Mouse (Mus musculus) C2C12 (cell line): ENCODE results near the gene Sntg2.

Experiments
- CEBPB ChIP-seq: IDR thresholded peaks from one replicate; pipeline ENCODE4 v1.6.1; 2011; ENCODE audit warnings: low read depth, mild to moderate bottlenecking, control low read depth, moderate library complexity
- CTCF ChIP-seq: IDR thresholded peaks from one replicate; pipeline ENCODE4 v1.5.1; 2011; ENCODE audit not compliant: control insufficient read depth, insufficient read depth, insufficient read length
- MAX ChIP-seq: IDR thresholded peaks from one replicate; pipeline ENCODE4 v1.6.1; 2011; ENCODE audit warnings: mild to moderate bottlenecking, control low read depth
- MYOD1 ChIP-seq: IDR thresholded peaks from one replicate; pipeline ENCODE4 v1.6.1; 2011; ENCODE audit warnings: low read depth; ENCODE audit not compliant: control insufficient read depth, insufficient read length
- USF1 ChIP-seq: IDR thresholded peaks from one replicate; pipeline ENCODE4 v1.6.1; 2011; ENCODE audit warnings: low read depth, mild to moderate bottlenecking, control low read depth, moderate library complexity

- no peak for TF ChIP-seq CTCF
- TF ChIP-seq CEBPB: no peak
- no peak for TF ChIP-seq MAX
- TF ChIP-seq USF1: no peak
- no peak for TF ChIP-seq MYOD1
These were observed 115.5 kb downstream of the Sntg2 start for GRCm38 (mm10) chr12:30257664-30258063.
